Mouse (Mus musculus): ENCODE measurements around the gene Metap1. TPM values are rescaled to one million over a fixed set of nuclear protein-coding genes. Genes with fewer than 3 reads are reported as not detected.
A peak's percentile ranks its signal among the peaks of the same experiment; 100 is the strongest.
"Not testable (repeated sequence)": the region's sequence is repeated elsewhere in the genome, so short reads cannot be mapped to it uniquely, and the experiment has no call there.

Gene Metap1
- total RNA-seq, 4 experiments from 2014 or later, result 46.0 to 50.2 (median 47.7) TPM

GRCm38 (mm10) chr3:138503754-138504153 is 14.4 kb upstream of the Metap1 start:
- DNase-seq (ENCODE audit: low spot score in 2 of 2), result no peak

- no peak for DNase-seq (ENCODE audit: low spot score in 2 of 2)
Measured at GRCm38 (mm10) chr3:138499854-138500740, 10.8 kb upstream of the Metap1 start.

GRCm38 (mm10) chr3:138498731-138499130 is 9.4 kb upstream of the Metap1 start:
- DNase-seq (ENCODE audit: low spot score in 2 of 2), result no peak

- DNase-seq (ENCODE audit: low spot score in 2 of 2), result no peak
Measured at GRCm38 (mm10) chr3:138495166-138496145, 6.1 kb upstream of the Metap1 start.

- no peak for DNase-seq (ENCODE audit: low spot score in 2 of 2)
Measured at GRCm38 (mm10) chr3:138494565-138494964, 5.2 kb upstream of the Metap1 start.

GRCm38 (mm10) chr3:138493668-138494067 is 4.4 kb upstream of the Metap1 start:
- DNase-seq (ENCODE audit: low spot score in 2 of 2), result no peak

- DNase-seq (ENCODE audit: low spot score in 2 of 2), result no peak
Measured at GRCm38 (mm10) chr3:138490034-138490337, 671 bp upstream of the Metap1 start.

- DNase-seq (ENCODE audit: low spot score in 2 of 2), result no peak
Measured at GRCm38 (mm10) chr3:138488584-138489326, 560 bp downstream of the Metap1 start.

- DNase-seq (ENCODE audit: low spot score in 2 of 2), result no peak
Measured at GRCm38 (mm10) chr3:138483240-138483639, 6.1 kb downstream of the Metap1 start.

GRCm38 (mm10) chr3:138481526-138482284 is 7.6 kb downstream of the Metap1 start:
- DNase-seq (ENCODE audit: low spot score in 2 of 2), result no peak

GRCm38 (mm10) chr3:138479489-138479888 is 9.8 kb downstream of the Metap1 start:
- DNase-seq (ENCODE audit: low spot score in 2 of 2), result no peak

GRCm38 (mm10) chr3:138471066-138471465 is 18.2 kb downstream of the Metap1 start:
- DNase-seq (ENCODE audit: low spot score in 2 of 2), result no peak

- not testable (repeated sequence) for DNase-seq (ENCODE audit: low spot score in 2 of 2)
Measured at GRCm38 (mm10) chr3:138466656-138467055, 22.7 kb downstream of the Metap1 start.

GRCm38 (mm10) chr3:138464573-138465147 is 24.7 kb downstream of the Metap1 start:
- DNase-seq (ENCODE audit: low spot score in 2 of 2), result no peak

- DNase-seq (ENCODE audit: low spot score in 2 of 2), result no peak
Measured at GRCm38 (mm10) chr3:138463807-138464206, 25.5 kb downstream of the Metap1 start.

GRCm38 (mm10) chr3:138463137-138463536 is 26.2 kb downstream of the Metap1 start:
- DNase-seq (ENCODE audit: low spot score in 2 of 2), result no peak

GRCm38 (mm10) chr3:138461832-138462231 is 27.5 kb downstream of the Metap1 start:
- DNase-seq (ENCODE audit: low spot score in 2 of 2), result no peak

GRCm38 (mm10) chr3:138460260-138460659 is 29.1 kb downstream of the Metap1 start:
- no peak for DNase-seq (ENCODE audit: low spot score in 2 of 2)

- DNase-seq (ENCODE audit: low spot score in 2 of 2), result peak; percentile 38 to 57
Measured at GRCm38 (mm10) chr3:138458441-138458840, 30.9 kb downstream of the Metap1 start.

GRCm38 (mm10) chr3:138454711-138455435 is 34.4 kb downstream of the Metap1 start:
- DNase-seq (ENCODE audit: low spot score in 2 of 2), result no peak

Measured in layer of hippocampus, adult 8-10 months (tissue).